Mouse (Mus musculus) liver, embryonic 11.5 days (tissue): ENCODE measurements around the gene Tmem198. TPM values are rescaled to one million over a fixed set of nuclear protein-coding genes. Genes with fewer than 3 reads are reported as not detected.
A peak's percentile ranks its signal among the peaks of the same experiment; 100 is the strongest.

Source experiments
- ATAC-seq: fragments of 200-750 bp; cut with Nextera tagmentation; replicated peaks from 2 replicates; pipeline ENCODE4 v1.8.0; 2017; ENCODE audit warnings: moderate number of reproducible peaks, mild to moderate bottlenecking, moderate TSS enrichment, moderate library complexity; ENCODE audit not compliant: low FRiP score
- DNase-seq: peaks from one replicate; pipeline ENCODE4 v3.0.0-alpha.2; 2017; ENCODE audit warnings: low spot score
- H3K27ac ChIP-seq: fragments of 300-500 bp; sonication (generic); 2 replicates; pipeline ENCODE4 v1.5.1; 2014; ENCODE audit warnings: mild to moderate bottlenecking, low read depth, low read length, control low read depth
- H3K27me3 ChIP-seq: fragments of 300-500 bp; sonication (generic); replicated peaks from 2 replicates; pipeline ENCODE4 v1.6.1; 2014; ENCODE audit warnings: low read length, mixed read lengths; ENCODE audit not compliant: control insufficient read depth, insufficient read depth
- H3K36me3 ChIP-seq: fragments of 300-500 bp; sonication (generic); 2 replicates; pipeline ENCODE4 v1.6.1; 2014; ENCODE audit warnings: mild to moderate bottlenecking, low read length, moderate library complexity, mixed read lengths; ENCODE audit not compliant: control insufficient read depth, insufficient read depth
- H3K4me1 ChIP-seq: fragments of 300-500 bp; sonication (generic); replicated peaks from 2 replicates; pipeline ENCODE4 v1.6.1; 2014; ENCODE audit warnings: low read length, mixed read lengths; ENCODE audit not compliant: control insufficient read depth, insufficient read depth
- H3K4me2 ChIP-seq: fragments of 300-500 bp; sonication (generic); 2 replicates; pipeline ENCODE4 v1.6.1; 2014; ENCODE audit warnings: mild to moderate bottlenecking, control low read depth, moderate library complexity
- H3K4me3 ChIP-seq: fragments of 300-500 bp; sonication (generic); 2 replicates; pipeline ENCODE4 v1.5.1; 2014; ENCODE audit warnings: low read depth, low read length, control low read depth
- H3K9ac ChIP-seq: fragments of 300-500 bp; sonication (generic); 2 replicates; pipeline ENCODE4 v1.6.1; 2014; ENCODE audit warnings: low read depth, low read length, control low read depth
- H3K9me3 ChIP-seq: fragments of 300-500 bp; sonication (generic); 2 replicates; pipeline ENCODE4 v1.6.1; 2016; ENCODE audit warnings: low read length, inconsistent platforms, mixed read lengths; ENCODE audit not compliant: control insufficient read depth
- WGBS: fragments of 180-500 bp; shearing (Covaris S2); extraction: QIAGEN DNeasy Blood & Tissue Kit; methylation state at CpG from one replicate; pipeline ENCODE4 v1.1.7; 2014; 5-methylcytosine and 5-hydroxymethylcytosine counted together
- polyA plus RNA-seq: library from polyadenylated mRNA; unstranded; fragments of >200 nt; fragmentation: Nextera tagmentation; extraction: Ambion mirVana; gene quantifications from 2 replicates; pipeline ENCODE4 v1.2.1, GENCODE M21; 2014

Tmem198 gene
- polyA plus RNA-seq, 1 experiment from 2014 or later: 0.15 TPM

DNA sequence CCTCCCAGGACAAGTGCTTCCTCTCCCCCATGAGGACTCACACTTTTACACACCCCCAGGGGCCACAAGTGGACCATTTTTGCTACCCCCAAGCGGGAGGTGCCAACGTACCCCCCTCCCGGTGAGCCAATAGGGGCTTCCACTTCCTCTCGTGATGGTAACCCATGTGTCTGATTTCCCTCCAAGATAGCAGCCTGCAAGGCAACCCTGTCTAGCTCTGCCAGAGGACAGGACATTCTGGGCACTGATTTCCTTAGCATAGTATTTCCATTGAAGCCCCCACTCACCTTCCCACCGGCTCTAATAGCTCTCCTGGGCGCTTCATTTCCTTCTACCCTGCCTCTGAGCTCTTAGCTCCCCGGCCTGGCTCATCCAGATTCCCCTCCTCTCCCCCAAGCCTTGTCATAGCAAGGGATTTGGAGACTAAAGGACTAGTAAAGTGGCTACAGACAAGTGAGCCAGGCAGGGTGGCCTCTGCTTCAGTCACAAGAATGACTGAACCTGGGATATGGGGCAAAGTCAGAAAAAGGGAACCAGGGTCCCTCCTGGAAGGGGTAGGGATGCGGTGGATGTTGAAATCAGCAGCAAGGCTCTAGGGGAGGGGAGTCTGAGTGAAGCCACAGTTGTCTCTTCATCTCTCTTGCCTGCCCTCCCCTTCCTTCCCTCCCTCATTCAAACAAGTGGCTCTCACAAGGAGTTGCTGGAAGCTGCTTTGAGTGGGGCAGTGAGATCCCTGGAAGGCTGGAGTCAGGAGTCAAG is 29.8 kb upstream of the Tmem198 start:
- Histone ChIP-seq H3K4me1 (peaks cover 67% of the 10 kb centered on the region), H3K4me3 (peak overlapping the region; percentile 49), H3K4me2 (peak overlapping the region; percentile 73), H3K9ac (0 out of 2 replicates have a peak overlapping the region, but pooled peaks have one; percentile 50), H3K27me3 (peaks cover 76% of the 10 kb centered on the region), H3K9me3 (no peaks in the 10 kb centered on the region), H3K27ac (no peak overlapping the region), H3K36me3 (no peaks in the 10 kb centered on the region)
- DNase-seq (peak; percentile 51), ATAC-seq (no peak)
- WGBS: 3% methylated on average over 8 of the region's 8 CpGs

DNA sequence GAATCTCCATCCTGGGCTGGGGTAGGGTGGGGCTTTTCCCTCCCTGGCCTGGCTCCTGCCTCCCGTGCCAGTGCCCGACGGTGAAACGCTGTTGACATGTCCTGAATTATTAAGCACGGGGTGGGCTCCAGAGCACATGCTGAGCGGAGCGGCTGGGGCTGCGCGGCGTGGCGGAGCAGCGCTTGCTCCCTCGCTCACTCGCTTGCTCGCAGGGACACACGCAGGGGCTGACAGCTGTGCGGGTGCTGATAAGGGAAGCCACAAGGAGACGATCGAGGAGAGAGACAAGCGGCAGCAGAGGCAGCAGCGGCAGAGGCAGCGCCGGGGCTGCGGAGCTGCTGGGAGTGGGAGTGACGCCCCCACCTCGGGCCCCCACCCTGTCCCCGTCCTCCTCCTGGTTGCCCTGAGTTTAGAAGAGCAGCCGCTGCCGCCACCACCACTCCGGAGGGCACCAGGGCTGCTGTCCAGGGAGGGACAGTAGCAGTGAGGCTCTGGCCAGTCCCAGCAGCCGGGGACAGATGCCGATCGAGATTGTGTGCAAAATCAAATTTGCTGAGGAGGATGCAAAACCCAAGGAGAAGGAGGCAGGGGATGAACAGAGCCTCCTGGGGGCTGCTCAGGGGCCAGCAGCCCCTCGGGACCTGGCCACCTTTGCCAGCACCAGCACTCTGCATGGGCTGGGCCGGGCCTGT is 28.9 kb upstream of the Tmem198 start, which contains the start of gene Asic4:
Asic4 (plus strand) TSS at position 123 of the 692 bp plus-strand sequence.
- DNase-seq (peak; percentile 55), ATAC-seq (peak; percentile 60)
- peaks cover 58% of the 10 kb centered on the region for H3K4me1 ChIP-seq
- WGBS: 4% methylated on average over 35 of the region's 35 CpGs
- H3K27ac ChIP-seq: no peak within 1 kb of the TSS; the same call in 1 of the 2 replicates
- H3K4me2 ChIP-seq: peak within 1 kb of the TSS; percentile 73
- peaks cover 84% of the 10 kb centered on the region for H3K27me3 ChIP-seq
- peak within 1 kb of the TSS; percentile 50 for H3K9ac ChIP-seq
- peak within 1 kb of the TSS; percentile 49 for H3K4me3 ChIP-seq
- H3K9me3 ChIP-seq: no peaks in the 10 kb centered on the region
- H3K36me3 ChIP-seq: no peaks in the 10 kb centered on the region

GRCm38 (mm10) chr1:75451900-75452299 is 27.4 kb upstream of the Tmem198 start:
- peaks cover 95% of the 10 kb centered on the region for H3K27me3 ChIP-seq
- H3K9me3 ChIP-seq: no peaks in the 10 kb centered on the region
- no peak for DNase-seq
- peaks cover 49% of the 10 kb centered on the region for H3K4me1 ChIP-seq
- H3K27ac ChIP-seq: no peak overlapping the region
- peak overlapping the region; percentile 73; the same call in 1 of the 2 replicates for H3K4me2 ChIP-seq
- H3K9ac ChIP-seq: no peak overlapping the region
- ATAC-seq: no peak
- 56% methylated on average over 5 of the region's 5 CpGs for WGBS
- no peak overlapping the region for H3K4me3 ChIP-seq
- no peaks in the 10 kb centered on the region for H3K36me3 ChIP-seq

- WGBS: 62% methylated on average over 3 of the region's 3 CpGs
- H3K27ac ChIP-seq: no peak overlapping the region
- peaks cover 91% of the 10 kb centered on the region for H3K27me3 ChIP-seq
- ATAC-seq: no peak
- no peak for DNase-seq
- H3K9ac ChIP-seq: no peak overlapping the region
- peaks cover 34% of the 10 kb centered on the region for H3K4me1 ChIP-seq
- H3K4me3 ChIP-seq: no peak overlapping the region
- no peak overlapping the region for H3K4me2 ChIP-seq
- no peaks in the 10 kb centered on the region for H3K36me3 ChIP-seq
- no peaks in the 10 kb centered on the region for H3K9me3 ChIP-seq
Observed at GRCm38 (mm10) chr1:75455433-75455832, 23.9 kb upstream of the Tmem198 start.

DNA sequence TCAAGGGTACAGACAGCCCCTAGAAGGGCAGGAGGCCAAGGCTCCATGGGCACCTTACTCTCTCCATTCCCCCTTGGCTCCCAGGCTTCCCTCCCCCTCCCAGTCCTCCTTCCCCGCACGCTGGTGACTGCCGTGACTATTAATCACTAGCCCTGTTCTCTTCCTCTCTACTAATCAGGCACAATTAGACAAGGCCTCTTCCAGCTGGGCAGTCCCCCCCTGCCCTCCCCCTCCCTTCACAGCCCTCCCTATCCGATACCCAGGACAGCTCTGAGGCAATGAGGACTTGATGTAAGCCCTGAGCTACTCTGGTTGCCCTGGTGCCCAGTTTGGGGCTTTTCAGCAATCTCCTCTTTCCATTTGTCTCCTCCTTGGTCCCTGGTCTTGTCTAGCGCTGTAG is 23.4 kb upstream of the Tmem198 start:
- ATAC-seq: no peak
- Histone ChIP-seq H3K36me3 (no peaks in the 10 kb centered on the region), H3K4me1 (peaks cover 29% of the 10 kb centered on the region), H3K27me3 (peaks cover 86% of the 10 kb centered on the region), H3K27ac (no peak overlapping the region), H3K9ac (no peak overlapping the region), H3K4me2 (no peak overlapping the region), H3K4me3 (no peak overlapping the region), H3K9me3 (no peaks in the 10 kb centered on the region)
- DNase-seq: no peak
- WGBS: 19% methylated on average over 5 of the region's 5 CpGs

DNA sequence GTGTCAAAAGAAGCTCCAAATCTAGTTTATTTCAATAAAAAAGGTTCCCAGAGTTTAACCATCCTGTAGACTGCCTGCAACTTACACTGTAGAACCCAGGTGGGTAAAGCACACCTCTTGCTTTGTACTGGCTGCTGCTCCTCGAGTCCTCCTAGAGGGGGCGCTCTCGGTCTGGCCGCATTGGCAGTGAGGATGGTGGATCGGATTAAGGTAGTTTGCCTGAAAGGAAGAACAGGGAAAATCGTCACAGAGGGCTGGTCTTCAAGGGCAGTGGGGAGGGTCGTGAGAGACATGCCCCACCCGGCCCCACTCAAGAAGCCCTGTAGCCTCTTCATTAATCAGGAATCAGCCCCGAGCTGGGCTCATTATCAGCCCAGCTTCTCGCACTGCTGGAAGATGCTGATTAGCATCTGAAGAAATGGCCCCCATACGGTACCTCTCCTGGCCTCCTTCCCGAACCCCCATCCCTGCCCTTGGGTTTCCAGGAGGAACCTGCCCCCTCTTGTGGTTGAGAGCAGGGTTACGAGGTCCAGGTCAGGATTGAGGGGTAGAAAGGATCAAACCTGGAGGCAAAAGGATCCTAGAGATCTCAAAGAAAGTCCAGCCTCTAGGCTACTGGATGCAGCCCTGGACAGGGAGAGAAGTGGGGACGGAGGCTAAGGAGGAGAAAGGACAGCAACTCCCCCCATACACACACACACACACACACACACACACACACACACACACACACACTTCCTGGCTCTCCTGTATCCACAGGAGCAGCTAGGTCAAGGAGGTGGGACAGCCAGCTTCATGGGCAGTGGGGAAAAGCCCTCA is 22.4 kb upstream of the Tmem198 start:
- peaks cover 76% of the 10 kb centered on the region for H3K27me3 ChIP-seq
- H3K27ac ChIP-seq: no peak overlapping the region; the same call in 1 of the 2 replicates
- peaks cover 25% of the 10 kb centered on the region for H3K4me1 ChIP-seq
- H3K9ac ChIP-seq: 0 out of 2 replicates have a peak overlapping the region, but pooled peaks have one; percentile 9
- no peak overlapping the region for H3K4me3 ChIP-seq
- ATAC-seq (no peak), DNase-seq (no peak)
- H3K9me3 ChIP-seq: no peaks in the 10 kb centered on the region
- 11% methylated on average over 14 of the region's 14 CpGs for WGBS
- H3K36me3 ChIP-seq: no peaks in the 10 kb centered on the region
- no peak overlapping the region for H3K4me2 ChIP-seq

- ATAC-seq (no peak), DNase-seq (no peak)
- no peaks in the 10 kb centered on the region for H3K36me3 ChIP-seq
- H3K4me3 ChIP-seq: peak overlapping the region; percentile 38; the same call in 1 of the 2 replicates
- H3K27me3 ChIP-seq: peaks cover 69% of the 10 kb centered on the region
- H3K27ac ChIP-seq: peak overlapping the region; percentile 64; the same call in 1 of the 2 replicates
- peak overlapping the region; percentile 34; the same call in 1 of the 2 replicates for H3K9ac ChIP-seq
- peak overlapping the region; percentile 68 for H3K4me2 ChIP-seq
- 7% methylated on average over 7 of the region's 10 CpGs for WGBS
- peaks cover 30% of the 10 kb centered on the region for H3K4me1 ChIP-seq
- no peaks in the 10 kb centered on the region for H3K9me3 ChIP-seq
Observed at GRCm38 (mm10) chr1:75457710-75458024, 21.7 kb upstream of the Tmem198 start.

GRCm38 (mm10) chr1:75458025-75458788 is 21.1 kb upstream of the Tmem198 start:
- no peaks in the 10 kb centered on the region for H3K36me3 ChIP-seq
- H3K27ac ChIP-seq: peak overlapping the region; percentile 64
- WGBS: 4% methylated on average over 42 of the region's 42 CpGs
- no peaks in the 10 kb centered on the region for H3K9me3 ChIP-seq
- peak overlapping the region; percentile 38 for H3K4me3 ChIP-seq
- H3K4me2 ChIP-seq: peak overlapping the region; percentile 68
- ATAC-seq (peak; percentile 35), DNase-seq (peak; percentile 67)
- H3K9ac ChIP-seq: peak overlapping the region; percentile 37
- H3K27me3 ChIP-seq: peaks cover 63% of the 10 kb centered on the region
- H3K4me1 ChIP-seq: peaks cover 34% of the 10 kb centered on the region
